Mouse (Mus musculus): Measurements from ENCODE around the gene Pdzrn3. TPM values are rescaled to one million over a fixed set of nuclear protein-coding genes. Genes with fewer than 3 reads are reported as not detected.

The Pdzrn3 gene
- polyA plus RNA-seq, 1 experiment from 2014 or later: 27.3 TPM

GRCm38 (mm10) chr6:101297563-101298520, 79.9 kb downstream of the Pdzrn3 start:
- WGBS: 88% methylated on average over 15 of the region's 15 CpGs
- Histone ChIP-seq H3K4me2 (ENCODE audit: low read depth) (no peak overlapping the region), H3K36me3 (ENCODE audit: control insufficient read depth, insufficient read depth, low read length) (no peaks in the 10 kb centered on the region), H3K9me3 (ENCODE audit: control insufficient read depth, low read length) (no peaks in the 10 kb centered on the region), H3K27ac (ENCODE audit: low read depth, low read length) (no peak overlapping the region), H3K27me3 (ENCODE audit: control insufficient read depth, insufficient read depth, low read length) (no peaks in the 10 kb centered on the region), H3K4me1 (ENCODE audit: control insufficient read depth, insufficient read depth, low read length) (no peaks in the 10 kb centered on the region; the same call in 1 of the 2 replicates), H3K4me3 (ENCODE audit: low read depth, low read length) (no peak overlapping the region), H3K9ac (ENCODE audit: low read length) (no peak overlapping the region)
- DNase-seq (ENCODE audit: low spot score): no peak
- ATAC-seq (ENCODE audit: insufficient read depth, low FRiP score, low TSS enrichment): no peak

- Histone ChIP-seq H3K27ac (ENCODE audit: low read depth, low read length) (no peak overlapping the region), H3K9me3 (ENCODE audit: control insufficient read depth, low read length) (no peaks in the 10 kb centered on the region), H3K4me1 (ENCODE audit: control insufficient read depth, insufficient read depth, low read length) (no peaks in the 10 kb centered on the region; the same call in 1 of the 2 replicates), H3K4me2 (ENCODE audit: low read depth) (no peak overlapping the region), H3K27me3 (ENCODE audit: control insufficient read depth, insufficient read depth, low read length) (no peaks in the 10 kb centered on the region), H3K4me3 (ENCODE audit: low read depth, low read length) (no peak overlapping the region), H3K36me3 (ENCODE audit: control insufficient read depth, insufficient read depth, low read length) (no peaks in the 10 kb centered on the region), H3K9ac (ENCODE audit: low read length) (no peak overlapping the region)
- ATAC-seq (ENCODE audit: insufficient read depth, low FRiP score, low TSS enrichment) (no peak), DNase-seq (ENCODE audit: low spot score) (no peak)
- 75% methylated on average over 8 of the region's 8 CpGs for WGBS
Measured at GRCm38 (mm10) chr6:101296997-101297396, 80.7 kb downstream of the Pdzrn3 start.

DNA sequence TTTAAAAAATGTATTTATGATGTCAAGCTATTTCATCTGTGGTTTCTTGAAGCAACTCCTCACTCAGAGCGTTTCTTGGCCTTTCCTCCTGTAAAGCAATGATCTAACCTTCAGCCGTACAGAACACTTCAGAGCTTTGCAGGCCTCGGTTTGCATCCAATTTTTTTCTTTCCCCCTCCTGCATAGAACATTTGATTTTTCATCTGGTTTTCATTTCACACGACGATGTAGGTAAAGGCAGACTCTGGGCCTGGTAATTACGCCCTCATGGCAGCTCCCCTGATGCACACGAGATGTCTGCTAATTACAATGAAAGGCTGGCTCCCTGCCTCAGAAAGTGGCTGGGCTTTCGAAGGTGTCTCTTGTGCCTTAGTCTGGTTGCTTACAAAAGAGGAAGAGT, 81.4 kb downstream of the Pdzrn3 start:
- WGBS: 70% methylated on average over 8 of the region's 8 CpGs
- DNase-seq (ENCODE audit: low spot score) (no peak), ATAC-seq (ENCODE audit: insufficient read depth, low FRiP score, low TSS enrichment) (no peak)
- no peak overlapping the region for H3K4me2 ChIP-seq (ENCODE audit: low read depth)
- no peaks in the 10 kb centered on the region for H3K36me3 ChIP-seq (ENCODE audit: control insufficient read depth, insufficient read depth, low read length)
- H3K27ac ChIP-seq (ENCODE audit: low read depth, low read length): no peak overlapping the region
- H3K4me3 ChIP-seq (ENCODE audit: low read depth, low read length): no peak overlapping the region
- no peaks in the 10 kb centered on the region; the same call in 1 of the 2 replicates for H3K4me1 ChIP-seq (ENCODE audit: control insufficient read depth, insufficient read depth, low read length)
- no peak overlapping the region for H3K9ac ChIP-seq (ENCODE audit: low read length)
- H3K27me3 ChIP-seq (ENCODE audit: control insufficient read depth, insufficient read depth, low read length): no peaks in the 10 kb centered on the region
- no peaks in the 10 kb centered on the region for H3K9me3 ChIP-seq (ENCODE audit: control insufficient read depth, low read length)

DNA sequence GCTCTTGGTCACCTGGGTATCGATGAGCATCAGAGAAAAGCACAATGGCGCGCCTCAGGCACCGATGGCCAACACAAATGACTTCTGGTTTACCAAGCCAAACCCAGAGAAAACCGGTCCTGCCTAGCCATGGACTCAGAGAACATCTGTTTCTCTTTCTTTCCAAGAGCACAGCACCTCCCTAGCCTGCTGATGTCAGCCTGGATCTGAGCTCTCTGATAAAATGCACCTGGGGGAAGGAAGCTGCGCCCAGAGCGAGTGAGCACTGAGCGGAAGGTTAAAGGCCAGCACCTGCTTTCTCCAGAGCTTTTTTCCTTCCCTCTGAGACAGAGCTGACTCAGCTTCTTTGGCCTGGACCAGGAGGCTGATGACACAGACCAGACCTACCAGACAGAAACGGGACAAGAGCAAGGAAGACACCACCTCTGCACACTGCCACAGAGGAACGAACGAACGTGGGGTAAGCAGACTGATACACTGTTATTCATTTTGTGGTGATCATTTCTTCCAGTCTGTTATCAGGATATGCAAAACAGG, 84.6 kb downstream of the Pdzrn3 start:
- Histone ChIP-seq H3K36me3 (ENCODE audit: control insufficient read depth, insufficient read depth, low read length) (no peaks in the 10 kb centered on the region), H3K9ac (ENCODE audit: low read length) (no peak overlapping the region), H3K4me3 (ENCODE audit: low read depth, low read length) (no peak overlapping the region), H3K4me2 (ENCODE audit: low read depth) (no peak overlapping the region), H3K27ac (ENCODE audit: low read depth, low read length) (no peak overlapping the region), H3K9me3 (ENCODE audit: control insufficient read depth, low read length) (no peaks in the 10 kb centered on the region), H3K27me3 (ENCODE audit: control insufficient read depth, insufficient read depth, low read length) (no peaks in the 10 kb centered on the region), H3K4me1 (ENCODE audit: control insufficient read depth, insufficient read depth, low read length) (no peaks in the 10 kb centered on the region; the same call in 1 of the 2 replicates)
- WGBS: 76% methylated on average over 12 of the region's 12 CpGs
- DNase-seq (ENCODE audit: low spot score): no peak
- ATAC-seq (ENCODE audit: insufficient read depth, low FRiP score, low TSS enrichment): no peak

DNA sequence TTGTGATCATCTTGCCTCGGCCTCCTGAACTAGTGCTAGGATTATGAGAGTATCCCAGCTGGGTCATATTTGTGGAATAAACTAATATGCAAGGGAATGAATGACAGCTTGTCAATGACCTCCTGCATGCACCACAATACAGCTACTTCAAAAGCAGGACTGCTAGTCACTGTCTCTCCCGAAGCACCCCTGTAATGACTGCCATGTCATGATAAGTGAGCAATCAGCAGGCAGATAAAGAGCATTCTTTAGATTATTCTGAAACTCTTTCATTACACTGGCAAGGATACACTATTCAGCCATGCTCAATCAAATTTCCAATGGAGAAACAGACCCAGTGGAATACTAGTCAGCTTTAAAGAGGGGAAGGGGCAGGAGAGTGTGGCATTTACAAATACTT, 85.8 kb downstream of the Pdzrn3 start:
- H3K9me3 ChIP-seq (ENCODE audit: control insufficient read depth, low read length): no peaks in the 10 kb centered on the region
- no peaks in the 10 kb centered on the region; the same call in 1 of the 2 replicates for H3K4me1 ChIP-seq (ENCODE audit: control insufficient read depth, insufficient read depth, low read length)
- no peak overlapping the region for H3K4me3 ChIP-seq (ENCODE audit: low read depth, low read length)
- DNase-seq (ENCODE audit: low spot score) (no peak), ATAC-seq (ENCODE audit: insufficient read depth, low FRiP score, low TSS enrichment) (no peak)
- no peak overlapping the region for H3K4me2 ChIP-seq (ENCODE audit: low read depth)
- H3K27me3 ChIP-seq (ENCODE audit: control insufficient read depth, insufficient read depth, low read length): no peaks in the 10 kb centered on the region
- no peak overlapping the region for H3K9ac ChIP-seq (ENCODE audit: low read length)
- H3K27ac ChIP-seq (ENCODE audit: low read depth, low read length): no peak overlapping the region
- WGBS: 78% methylated on average over 2 of the region's 2 CpGs
- H3K36me3 ChIP-seq (ENCODE audit: control insufficient read depth, insufficient read depth, low read length): no peaks in the 10 kb centered on the region

- no peak overlapping the region for H3K9ac ChIP-seq (ENCODE audit: low read length)
- DNase-seq (ENCODE audit: low spot score) (no peak), ATAC-seq (ENCODE audit: insufficient read depth, low FRiP score, low TSS enrichment) (no peak)
- H3K4me1 ChIP-seq (ENCODE audit: control insufficient read depth, insufficient read depth, low read length): no peaks in the 10 kb centered on the region; the same call in 1 of the 2 replicates
- H3K36me3 ChIP-seq (ENCODE audit: control insufficient read depth, insufficient read depth, low read length): no peaks in the 10 kb centered on the region
- 72% methylated on average over 2 of the region's 2 CpGs for WGBS
- no peak overlapping the region for H3K4me2 ChIP-seq (ENCODE audit: low read depth)
- H3K27me3 ChIP-seq (ENCODE audit: control insufficient read depth, insufficient read depth, low read length): no peaks in the 10 kb centered on the region
- no peak overlapping the region for H3K27ac ChIP-seq (ENCODE audit: low read depth, low read length)
- no peaks in the 10 kb centered on the region for H3K9me3 ChIP-seq (ENCODE audit: control insufficient read depth, low read length)
- no peak overlapping the region for H3K4me3 ChIP-seq (ENCODE audit: low read depth, low read length)
Measured at GRCm38 (mm10) chr6:101290160-101290559, 87.5 kb downstream of the Pdzrn3 start.

GRCm38 (mm10) chr6:101289428-101289827, 88.3 kb downstream of the Pdzrn3 start:
- no peaks in the 10 kb centered on the region for H3K9me3 ChIP-seq (ENCODE audit: control insufficient read depth, low read length)
- no peaks in the 10 kb centered on the region for H3K36me3 ChIP-seq (ENCODE audit: control insufficient read depth, insufficient read depth, low read length)
- DNase-seq (ENCODE audit: low spot score) (no peak), ATAC-seq (ENCODE audit: insufficient read depth, low FRiP score, low TSS enrichment) (no peak)
- no peak overlapping the region for H3K4me3 ChIP-seq (ENCODE audit: low read depth, low read length)
- 82% methylated on average over 4 of the region's 4 CpGs for WGBS
- H3K4me1 ChIP-seq (ENCODE audit: control insufficient read depth, insufficient read depth, low read length): peaks cover 3% of the 10 kb centered on the region; the same call in 1 of the 2 replicates
- no peak overlapping the region for H3K27ac ChIP-seq (ENCODE audit: low read depth, low read length)
- H3K4me2 ChIP-seq (ENCODE audit: low read depth): no peak overlapping the region
- no peak overlapping the region for H3K9ac ChIP-seq (ENCODE audit: low read length)
- H3K27me3 ChIP-seq (ENCODE audit: control insufficient read depth, insufficient read depth, low read length): no peaks in the 10 kb centered on the region

DNA sequence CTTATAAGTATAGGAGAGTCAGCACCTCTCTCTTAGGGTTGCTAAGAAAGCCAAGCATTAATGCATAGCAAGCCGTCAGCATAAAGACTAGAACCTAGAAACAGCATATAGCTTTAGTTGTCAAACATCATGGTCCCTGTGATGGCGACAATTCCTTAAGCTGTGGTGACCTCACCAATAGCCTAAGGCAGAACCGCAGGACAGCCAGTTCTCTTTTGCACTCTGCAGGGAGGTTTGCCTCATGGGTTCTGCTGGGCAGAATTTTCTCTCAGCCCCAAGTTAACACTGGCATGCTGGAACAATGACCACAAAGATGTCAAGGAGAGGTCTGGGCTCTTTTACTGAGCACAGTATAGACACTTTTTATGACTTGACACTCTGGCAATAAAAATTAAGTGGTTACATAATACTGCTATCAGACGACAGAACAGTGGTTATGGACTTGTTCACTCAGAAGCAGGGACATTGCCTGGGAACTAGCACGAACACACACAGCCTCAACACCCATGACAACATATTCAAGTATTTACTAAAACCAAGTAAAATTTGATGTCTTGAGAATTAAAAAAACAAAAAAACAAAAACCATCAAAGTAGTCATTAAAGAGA, 90.0 kb downstream of the Pdzrn3 start:
- no peaks in the 10 kb centered on the region for H3K9me3 ChIP-seq (ENCODE audit: control insufficient read depth, low read length)
- ATAC-seq (ENCODE audit: insufficient read depth, low FRiP score, low TSS enrichment) (no peak), DNase-seq (ENCODE audit: low spot score) (no peak)
- H3K4me2 ChIP-seq (ENCODE audit: low read depth): no peak overlapping the region
- no peaks in the 10 kb centered on the region for H3K27me3 ChIP-seq (ENCODE audit: control insufficient read depth, insufficient read depth, low read length)
- no peak overlapping the region for H3K27ac ChIP-seq (ENCODE audit: low read depth, low read length)
- no peaks in the 10 kb centered on the region for H3K36me3 ChIP-seq (ENCODE audit: control insufficient read depth, insufficient read depth, low read length)
- WGBS: 63% methylated on average over 5 of the region's 5 CpGs
- peaks cover 3% of the 10 kb centered on the region; the same call in 1 of the 2 replicates for H3K4me1 ChIP-seq (ENCODE audit: control insufficient read depth, insufficient read depth, low read length)
- no peak overlapping the region for H3K4me3 ChIP-seq (ENCODE audit: low read depth, low read length)
- no peak overlapping the region for H3K9ac ChIP-seq (ENCODE audit: low read length)
